ENCODE assay signal across 29 mouse cellular contexts in the genomic region with DNA sequence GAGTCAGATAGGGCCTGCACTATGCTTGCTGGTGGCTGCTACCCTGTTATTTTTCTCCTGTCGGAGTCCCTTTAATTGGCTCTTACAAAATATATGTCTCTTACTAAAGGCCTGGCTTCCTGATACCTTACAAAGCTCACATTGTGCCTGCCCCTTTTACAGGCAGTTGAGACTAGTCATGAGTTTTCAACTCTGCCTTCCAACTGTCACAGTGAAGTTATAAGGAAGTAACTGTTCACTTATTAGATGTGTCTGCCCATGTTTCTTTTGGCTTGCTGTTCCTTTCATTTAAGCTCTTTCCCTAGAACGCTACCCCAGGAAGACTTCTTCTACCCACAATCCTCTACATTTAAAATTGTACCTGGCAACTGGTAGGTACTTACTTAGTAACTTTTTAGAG. TPM values are rescaled to one million over a fixed set of nuclear protein-coding genes. Genes with fewer than 3 reads are reported as not detected.
A peak's percentile ranks its signal among the peaks of the same experiment; 100 is the strongest.
DNase-seq lines count a peak whose midpoint lies in the region; ATAC-seq and TF ChIP-seq lines count a peak whose summit lies in the region.
"Had no signal": no experiment of that assay in that cellular context is flagged by ENCODE, and none has a peak within 500 bp of the region (broad histone marks: within the 10 kb centered on the region; RNA-seq: fewer than 3 reads in every experiment).

No protein-coding gene starts in this region.

- WGBS in kidney, adult 2 months: 81% methylated on average over 2 of the region's 2 CpGs
- WGBS in kidney, embryonic 16.5 days: 84% methylated on average over 2 of the region's 2 CpGs

- H3K36me3 ChIP-seq in kidney, adult 2 months (ENCODE audit: control insufficient read depth, insufficient read depth, low read length): peaks cover 2% of the 10 kb centered on the region; the same call in 1 of the 2 replicates
- peaks cover 16% of the 10 kb centered on the region for H3K36me3 ChIP-seq in kidney, embryonic 16.5 days (ENCODE audit: insufficient read depth, low read length)

- H3K9me3 ChIP-seq in kidney, embryonic 16.5 days (ENCODE audit: low read length): no peaks in the 10 kb centered on the region
- H3K9me3 ChIP-seq: forebrain, embryonic 10.5 days; forebrain, embryonic 13.5 days; G1E; heart, embryonic 12.5 days; heart, embryonic 15.5 days; hindbrain, embryonic 10.5 days; hindbrain, embryonic 13.5 days had no signal

- no peak for TF ChIP-seq POLR2A in kidney, adult 2 months (IDR thresholded peaks at IDR 0.05; ENCODE audit: low read depth, low read length)

- no peak overlapping the region for H3K27ac ChIP-seq in kidney, adult 2 months (ENCODE audit: insufficient read depth, low read depth, low read length)
- H3K27ac ChIP-seq in kidney, embryonic 16.5 days (ENCODE audit: low read length): no peak overlapping the region
- H3K27ac ChIP-seq: forebrain, embryonic 10.5 days; forebrain, embryonic 13.5 days; heart, embryonic 15.5 days; hindbrain, embryonic 10.5 days; hindbrain, embryonic 13.5 days; hindbrain, postnatal 0 days had no signal

- H3K4me1 ChIP-seq in kidney, adult 2 months (ENCODE audit: control insufficient read depth, insufficient read depth, low read length): peaks cover 4% of the 10 kb centered on the region
- peaks cover 9% of the 10 kb centered on the region for H3K4me1 ChIP-seq in kidney, embryonic 16.5 days (ENCODE audit: insufficient read depth, low read length)

- ATAC-seq in kidney, embryonic 16.5 days (ENCODE audit: low FRiP score, low TSS enrichment): no peak
- ATAC-seq in granulocyte monocyte progenitor cell, adult 5-6 weeks (replicated peaks; ENCODE audit: poor library complexity, severe bottlenecking): peak; percentile 42
- peak; percentile 36 for ATAC-seq in megakaryocyte progenitor cell, adult 5-6 weeks (replicated peaks; ENCODE audit: poor library complexity)
- ATAC-seq: forebrain, embryonic 13.5 days; forebrain, embryonic 16.5 days; hindbrain, postnatal 0 days; inflammation-experienced regulatory T-cells, adult 6 months had no signal

- peak; percentile 16 for DNase-seq in kidney, adult 2 months
- DNase-seq in adipocyte (ENCODE audit: low spot score): no peak
- no peak for DNase-seq in urinary bladder, postnatal 10 days (ENCODE audit: low spot score)
- DNase-seq: adrenal gland, adult 8-10 months; adrenal gland, postnatal 25 days; B cell, adult 2 months; cerebellum, adult 18-20 months; cerebellum, adult 9-10 months; cerebellum, postnatal 14 days; gastrocnemius, postnatal 10 days; gastrocnemius, postnatal 36 days; heart, adult 18-20 months; heart, postnatal 10 days; heart, postnatal 36 days had no signal

- no peaks in the 10 kb centered on the region for H3K27me3 ChIP-seq in kidney, adult 2 months (replicated peaks; ENCODE audit: control insufficient read depth, insufficient read depth, low read length)
- no peaks in the 10 kb centered on the region for H3K27me3 ChIP-seq in kidney, embryonic 16.5 days (ENCODE audit: insufficient read depth, low read length)
- H3K27me3 ChIP-seq: CH12.LX; forebrain, embryonic 13.5 days; heart, embryonic 12.5 days; heart, embryonic 15.5 days; hindbrain, embryonic 13.5 days had no signal

- H3K4me2 ChIP-seq in kidney, embryonic 16.5 days (replicated peaks; ENCODE audit: low read depth, low read length): no peak overlapping the region
- H3K4me2 ChIP-seq: forebrain, embryonic 13.5 days; heart, embryonic 12.5 days; heart, embryonic 15.5 days; hindbrain, embryonic 13.5 days had no signal

- H3K4me3 ChIP-seq in kidney, adult 2 months (ENCODE audit: insufficient read depth, low read depth, low read length): no peak overlapping the region
- H3K4me3 ChIP-seq in kidney, embryonic 16.5 days (ENCODE audit: low read length): no peak overlapping the region
- H3K4me3 ChIP-seq: forebrain, embryonic 10.5 days; forebrain, embryonic 13.5 days; heart, embryonic 12.5 days; heart, embryonic 15.5 days; hindbrain, embryonic 10.5 days; hindbrain, embryonic 13.5 days had no signal

- H3K9ac ChIP-seq in kidney, embryonic 16.5 days (replicated peaks; ENCODE audit: low read length): no peak overlapping the region
- H3K9ac ChIP-seq: forebrain, embryonic 13.5 days; heart, embryonic 12.5 days; heart, embryonic 15.5 days; hindbrain, embryonic 13.5 days had no signal

- no peak for TF ChIP-seq CTCF in kidney, adult 2 months (conservative IDR thresholded peaks at IDR 0.05; ENCODE audit: insufficient read depth, insufficient read length, low read depth, low read length)

RNA-seq across cellular contexts. Expression of a gene that starts 4.8 kb away (rescaled TPM):
- 27.3 and 32.2 TPM in 2 replicates for polyA plus RNA-seq in kidney, adult 2 months (2012; rRNA removed)
- 54.2 and 56.5 TPM in 2 replicates for polyA plus RNA-seq in kidney, embryonic 16.5 days (2015; fragmentation: Nextera tagmentation; extraction: Ambion mirVana)
- 61.9 and 74.0 TPM in 2 replicates for total RNA-seq in granulocyte monocyte progenitor cell, adult 5-6 weeks (2014; fragmentation: Nextera tagmentation)
- 60.7 and 73.0 TPM in 2 replicates for total RNA-seq in granulocyte monocyte progenitor cell, adult 5-6 weeks (2017)
- 57.6 and 75.4 TPM in 2 replicates for total RNA-seq in megakaryocyte progenitor cell, adult 5-6 weeks (2015)
- 49.1 and 58.6 TPM in 2 replicates for total RNA-seq in megakaryocyte progenitor cell, adult 5-6 weeks (2017)

RNA-seq across cellular contexts. Expression of a gene that starts 37.9 kb away (rescaled TPM):
- 17.8 and 20.7 TPM in 2 replicates for polyA plus RNA-seq in kidney, adult 2 months (2012; rRNA removed)
- 28.0 and 29.5 TPM in 2 replicates for polyA plus RNA-seq in kidney, embryonic 16.5 days (2015; fragmentation: Nextera tagmentation; extraction: Ambion mirVana)
- total RNA-seq in granulocyte monocyte progenitor cell, adult 5-6 weeks (2014; fragmentation: Nextera tagmentation): 8.0 and 9.4 TPM in 2 replicates
- 4.8 and 9.5 TPM in 2 replicates for total RNA-seq in granulocyte monocyte progenitor cell, adult 5-6 weeks (2017)
- 7.9 and 8.7 TPM in 2 replicates for total RNA-seq in megakaryocyte progenitor cell, adult 5-6 weeks (2015)
- total RNA-seq in megakaryocyte progenitor cell, adult 5-6 weeks (2017): 5.1 and 7.4 TPM in 2 replicates

RNA-seq across cellular contexts. Expression of a gene that starts 38.0 kb away (rescaled TPM):
- polyA plus RNA-seq in kidney, adult 2 months (2012; rRNA removed): 0.06 and 0.07 TPM in 2 replicates
- 0.20 and 0.35 TPM in 2 replicates for polyA plus RNA-seq in kidney, embryonic 16.5 days (2015; fragmentation: Nextera tagmentation; extraction: Ambion mirVana)
- 2.4 and 2.8 TPM in 2 replicates for total RNA-seq in granulocyte monocyte progenitor cell, adult 5-6 weeks (2014; fragmentation: Nextera tagmentation)
- total RNA-seq in granulocyte monocyte progenitor cell, adult 5-6 weeks (2017): 3.3 and 3.6 TPM in 2 replicates
- total RNA-seq in megakaryocyte progenitor cell, adult 5-6 weeks (2015): 2.3 and 2.4 TPM in 2 replicates
- 3.4 and 5.7 TPM in 2 replicates for total RNA-seq in megakaryocyte progenitor cell, adult 5-6 weeks (2017)
- total RNA-seq: gastrocnemius, adult 18-20 months; gastrocnemius, postnatal 36 days; heart, postnatal 10 days; heart, postnatal 36 days had no signal
- polyA plus RNA-seq: inflammation-experienced regulatory T-cells, adult 6 months had no signal
